Mouse (Mus musculus): ENCODE measurements at regions not wholly inside any gene's neighbourhood (a gene's known extent, or its start where the extent isn't known, plus 50 kb on each side); places are given as distances from the start of the nearest gene placed in this dataset.

GRCm38 (mm10) chr6:31165011-31165410 is 206.1 kb upstream of the Klf14 start:
- DNase-seq (ENCODE audit: low spot score) = no peak

DNA sequence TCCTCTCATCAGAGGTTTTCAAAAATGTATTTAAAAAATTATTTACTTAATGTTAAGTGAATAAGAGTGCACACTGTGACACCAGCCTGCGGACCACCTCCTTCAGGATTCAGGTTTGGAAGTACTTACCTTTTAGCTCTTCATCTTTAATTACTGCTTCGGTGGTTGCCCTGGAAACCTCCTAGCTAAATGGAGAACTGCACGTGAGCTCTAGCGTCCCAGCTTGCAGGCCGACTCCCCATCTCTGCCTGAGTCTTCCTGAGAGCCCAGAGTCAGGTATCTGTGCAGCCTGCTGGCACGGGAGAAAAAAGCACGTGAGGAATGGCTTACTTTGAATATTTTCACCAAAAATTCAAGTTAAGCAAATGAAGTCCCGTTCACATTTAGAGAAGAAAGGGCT is 207.5 kb upstream of the Klf14 start:
- no peak for DNase-seq (ENCODE audit: low spot score)

DNA sequence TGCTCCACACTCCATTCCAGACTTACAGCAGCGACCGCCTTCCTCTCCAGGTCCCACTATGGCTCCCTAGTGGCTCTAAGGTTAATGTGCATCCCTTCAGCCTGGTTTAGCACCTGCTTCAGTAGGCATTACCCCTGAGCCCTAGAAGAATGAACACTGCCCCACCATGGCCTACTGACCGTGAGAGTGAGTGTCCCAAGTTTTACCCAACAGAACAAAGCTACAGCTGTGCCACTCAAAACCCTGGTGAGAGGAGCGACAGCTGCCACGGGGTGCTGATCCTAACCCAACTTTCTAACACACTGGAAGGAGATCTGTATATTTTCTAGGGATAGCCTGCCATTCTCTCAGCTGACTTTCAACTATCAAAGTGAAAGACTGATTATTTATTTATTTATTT is 208.9 kb upstream of the Klf14 start:
- DNase-seq (ENCODE audit: low spot score) = no peak

- DNase-seq (ENCODE audit: low spot score) = no peak
Observed at GRCm38 (mm10) chr6:31168730-31169129, 209.9 kb upstream of the Klf14 start.

- no peak for DNase-seq (ENCODE audit: low spot score)
Observed at GRCm38 (mm10) chr6:31169343-31169742, 210.5 kb upstream of the Klf14 start.

GRCm38 (mm10) chr6:31169868-31170600 is 211.2 kb upstream of the Klf14 start:
- DNase-seq (ENCODE audit: low spot score) = no peak

DNA sequence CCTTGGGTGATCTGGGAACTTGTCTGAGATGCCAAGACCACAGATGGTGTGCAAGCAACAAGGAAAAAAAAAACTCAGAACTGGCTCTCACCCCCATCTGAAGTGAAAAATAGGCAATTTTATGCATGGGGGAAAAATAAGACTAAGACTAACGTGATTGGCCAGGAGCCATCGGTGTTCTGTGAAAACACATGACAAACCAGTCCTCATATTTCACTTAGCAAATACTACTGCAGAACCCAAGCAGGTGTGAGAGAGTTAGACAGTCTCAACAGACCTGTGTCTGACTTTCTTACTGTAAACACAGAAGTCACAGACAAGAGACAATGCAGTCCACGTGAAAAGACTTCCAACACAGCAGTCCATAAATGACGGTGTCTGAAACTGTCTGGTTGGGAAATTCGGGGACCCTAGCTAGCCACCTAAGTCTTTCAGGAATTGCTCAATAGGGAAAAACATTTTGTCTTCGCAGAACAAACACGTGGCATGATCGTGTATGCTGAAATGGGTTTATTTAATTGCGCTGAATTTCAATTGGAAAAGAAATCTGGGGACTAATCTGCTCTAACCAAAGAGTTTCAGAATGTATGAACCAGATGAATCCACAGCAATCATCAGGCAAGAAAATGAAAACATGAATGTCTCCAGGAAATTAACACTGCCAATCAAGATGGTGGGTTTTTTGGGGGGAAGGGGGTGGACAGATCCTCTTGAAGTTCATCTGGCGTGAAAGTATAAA is 213.1 kb upstream of the Klf14 start:
- no peak for DNase-seq (ENCODE audit: low spot score)

DNA sequence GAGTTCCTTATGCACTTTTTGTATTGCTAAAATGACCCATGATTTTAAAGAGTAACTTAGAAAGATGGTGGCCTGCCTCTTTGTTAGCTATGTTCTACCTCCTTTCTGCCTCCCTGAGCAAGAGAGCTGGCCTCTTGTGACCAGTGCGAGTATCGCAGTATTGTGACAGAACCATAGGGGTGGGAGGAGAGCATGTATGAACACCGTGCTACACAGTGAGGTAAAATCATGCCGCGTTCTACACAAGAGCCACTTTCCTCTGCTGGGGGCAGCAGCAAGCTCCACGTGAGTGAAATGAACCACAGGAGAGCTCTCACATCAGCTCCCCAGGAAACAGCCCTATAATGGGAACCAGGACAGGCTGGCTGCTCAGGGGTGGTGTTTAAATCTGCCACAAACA is 216.9 kb upstream of the Klf14 start:
- no peak for DNase-seq (ENCODE audit: low spot score)

DNA sequence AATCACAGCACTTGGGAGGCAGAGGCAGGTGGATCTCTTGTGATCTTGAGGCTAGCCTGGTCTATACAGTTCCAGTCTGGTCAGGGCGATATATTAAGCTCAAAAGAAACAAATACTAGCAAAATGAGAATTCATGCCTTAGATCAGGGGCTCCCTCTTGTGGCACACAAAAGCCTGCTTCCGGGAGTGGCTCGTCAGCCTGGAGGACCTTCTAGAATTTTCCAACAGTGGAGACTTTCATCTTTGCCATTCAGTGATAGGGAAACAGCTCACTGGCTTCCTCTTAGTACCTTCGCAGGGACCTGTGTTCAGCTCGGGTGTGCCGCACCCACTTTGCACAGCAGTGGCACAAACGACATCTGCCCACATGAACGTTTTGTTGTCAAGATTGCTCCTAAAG is 217.5 kb upstream of the Klf14 start:
- DNase-seq (ENCODE audit: low spot score) = no peak

GRCm38 (mm10) chr6:31176831-31177230 is 218.0 kb upstream of the Klf14 start:
- no peak for DNase-seq (ENCODE audit: low spot score)

DNA sequence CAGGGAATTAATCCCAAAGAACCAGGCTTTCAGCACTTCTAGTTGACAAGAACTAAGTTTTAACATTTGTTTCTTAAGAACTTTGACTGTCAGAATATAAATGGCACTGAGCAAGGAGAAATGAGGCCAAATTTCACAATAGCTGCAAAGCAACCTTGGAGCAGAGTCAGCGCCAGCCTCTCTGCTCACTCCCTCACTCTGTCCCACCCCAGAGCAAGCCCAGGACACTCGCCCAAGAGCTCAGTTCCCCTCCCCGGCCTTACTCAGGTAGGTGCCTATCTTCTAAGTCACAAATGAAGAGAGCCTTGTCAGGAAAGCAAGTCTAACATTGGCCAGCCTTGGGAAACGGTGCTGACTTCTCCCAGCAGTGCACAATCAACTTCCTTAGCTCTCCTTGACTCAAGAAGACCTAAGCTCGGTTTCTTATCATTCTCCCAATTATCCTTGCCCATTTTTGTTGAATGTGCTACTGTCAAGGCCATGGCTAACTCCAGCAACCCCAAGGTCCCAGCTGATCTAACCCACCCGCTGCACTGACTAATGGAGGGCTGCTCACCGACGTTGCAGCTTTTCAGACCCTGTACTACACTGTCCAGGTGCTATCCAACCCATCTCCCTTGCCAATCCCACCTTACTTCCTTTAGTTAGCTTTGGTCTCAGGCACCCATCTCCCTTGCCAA is 219.5 kb upstream of the Klf14 start:
- DNase-seq (ENCODE audit: low spot score) = no peak

GRCm38 (mm10) chr6:31182284-31182683 is 216.3 kb upstream of the Mkln1 start:
- no peak for DNase-seq (ENCODE audit: low spot score)

GRCm38 (mm10) chr6:31183127-31183526 is 215.4 kb upstream of the Mkln1 start:
- DNase-seq (ENCODE audit: low spot score) = no peak

GRCm38 (mm10) chr6:31184554-31184953 is 214.0 kb upstream of the Mkln1 start:
- no peak for DNase-seq (ENCODE audit: low spot score)

GRCm38 (mm10) chr6:31185151-31185550 is 213.4 kb upstream of the Mkln1 start:
- DNase-seq (ENCODE audit: low spot score) = no peak

DNA sequence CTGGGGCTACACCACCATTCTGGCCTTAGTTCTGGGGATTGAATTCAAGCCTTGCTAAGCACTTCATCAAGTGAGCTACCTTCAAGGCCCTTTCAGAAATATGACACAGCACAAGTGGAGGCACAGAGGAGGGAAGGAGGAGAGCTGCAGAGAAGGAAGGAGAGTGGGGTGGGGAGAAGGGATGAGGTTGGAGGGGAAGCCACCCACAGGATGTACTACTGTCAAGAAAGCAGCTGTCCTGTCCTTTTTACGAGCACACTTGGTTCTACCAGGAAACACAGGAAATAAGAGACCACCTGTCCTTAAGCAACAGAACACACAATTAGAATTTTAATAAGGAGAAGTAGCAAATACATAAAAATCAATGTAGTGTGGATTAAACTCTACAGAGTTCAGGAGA is 210.5 kb upstream of the Mkln1 start:
- DNase-seq (ENCODE audit: low spot score) = no peak

DNA sequence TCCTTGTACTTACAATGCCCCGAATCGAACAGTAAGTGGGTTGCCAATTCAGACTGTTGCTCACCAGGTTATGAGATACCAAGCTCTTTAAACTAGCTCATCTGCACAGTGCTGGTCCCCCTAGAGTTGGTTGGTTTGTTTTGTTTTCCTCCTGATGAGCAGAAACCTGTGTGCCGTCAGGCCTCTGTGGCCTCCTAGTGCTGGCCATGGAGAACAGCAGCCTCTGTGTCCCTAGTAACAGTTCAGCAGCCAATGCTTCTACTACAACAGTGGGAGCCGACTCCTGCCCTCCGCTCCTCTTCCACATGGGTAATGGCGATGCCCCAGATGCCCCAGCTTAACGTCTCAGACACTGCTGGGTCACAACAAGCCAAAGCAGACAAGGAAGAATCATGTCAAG is 209.5 kb upstream of the Mkln1 start:
- DNase-seq (ENCODE audit: low spot score) = no peak

GRCm38 (mm10) chr6:31190070-31190469 is 208.5 kb upstream of the Mkln1 start:
- no peak for DNase-seq (ENCODE audit: low spot score)

GRCm38 (mm10) chr6:31190628-31191373 is 207.7 kb upstream of the Mkln1 start:
- no peak for DNase-seq (ENCODE audit: low spot score)

- no peak for DNase-seq (ENCODE audit: low spot score)
Observed at GRCm38 (mm10) chr6:31191577-31191976, 207.0 kb upstream of the Mkln1 start.

GRCm38 (mm10) chr6:31192197-31192596 is 206.3 kb upstream of the Mkln1 start:
- no peak for DNase-seq (ENCODE audit: low spot score)

- no peak for DNase-seq (ENCODE audit: low spot score)
Observed at GRCm38 (mm10) chr6:31193202-31193601, 205.3 kb upstream of the Mkln1 start.
